In genomic region chr1:66817453-66817839, GRCm38 (mm10) we compare ENCODE assay signal across 1 mouse cellular context.
TF ChIP-seq lines count a peak whose summit lies in the region.

TSS of gene Kansl1l (minus strand) at chr1:66817562.

TF ChIP-seq in CH12.LX, 34 proteins besides CTCF, POLR2A, EP300 and RAD21 (continued from another document):
- TF ChIP-seq KAT2A (IDR thresholded peaks at IDR 0.05; ENCODE audit: insufficient replicate concordance, low read length) (no peak), MAFK (IDR thresholded peaks at IDR 0.05; ENCODE audit: insufficient replicate concordance, low read length) (no peak), HCFC1 (IDR thresholded peaks at IDR 0.05; ENCODE audit: low read depth, low read length) (no peak; the same call in 1 of the 2 replicates)
TF ChIP-seq in CH12.LX: peak in this region for 6.
